Comparison of ENCODE assay signal across 12 mouse cellular contexts in the genomic region with DNA sequence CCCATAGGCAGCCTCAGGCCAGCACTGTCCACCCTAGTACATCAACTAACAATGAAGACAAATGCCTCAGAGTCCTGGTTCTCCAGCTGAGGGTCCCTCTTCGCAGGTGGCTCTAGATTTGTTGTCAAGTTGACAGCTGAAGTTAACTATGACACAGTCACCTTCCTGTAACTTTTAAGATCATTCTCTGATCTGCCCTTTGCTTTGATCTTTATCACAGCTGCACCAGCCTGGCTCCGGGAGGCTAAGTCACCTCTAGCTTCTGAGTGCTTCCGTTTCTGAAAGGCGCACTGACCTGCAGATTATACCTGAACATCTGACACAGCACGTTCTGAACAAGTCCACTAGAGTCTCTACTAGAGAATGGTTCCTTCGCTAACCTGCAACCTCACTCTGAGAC.
"Had no signal": no experiment of that assay in that cellular context is flagged by ENCODE, and none has a peak within 500 bp of the region (broad histone marks: within the 10 kb centered on the region; RNA-seq: fewer than 3 reads in every experiment).

No protein-coding gene starts in this region.

- DNase-seq: kidney, adult 18-20 months; kidney, adult 9 months; kidney, postnatal 14 days; kidney, postnatal 4 days; layer of hippocampus, adult 9-11 months; liver, embryonic 13.5 days; lung, adult 2 months; lung, postnatal 14 days; retina, postnatal 1 day; right cerebral cortex, postnatal 25 days had no signal

- ATAC-seq: intestine, embryonic 16.5 days; midbrain, embryonic 16.5 days had no signal
